ENCODE assay signal across 12 mouse cellular contexts in genomic region chr6:38846330-38847195, GRCm38 (mm10). TPM values are rescaled to one million over a fixed set of nuclear protein-coding genes. Genes with fewer than 3 reads are reported as not detected.
A peak's percentile ranks its signal among the peaks of the same experiment; 100 is the strongest.
DNase-seq lines count a peak whose midpoint lies in the region; ATAC-seq and TF ChIP-seq lines count a peak whose summit lies in the region.
"Had no signal": no experiment of that assay in that cellular context is flagged by ENCODE, and none has a peak within 500 bp of the region (broad histone marks: within the 10 kb centered on the region; RNA-seq: fewer than 3 reads in every experiment).

No protein-coding gene starts in this region.

- CTCF ChIA-PET in Patski (lab: Charles Lee) = interaction anchor here (1.0 to 1.5 kb wide), 3 partner anchors 9 to 15 kb away, joined by 3 to 6 read pairs (median 3); no protein-coding TSS in a partner anchor

- POLR2A ChIA-PET in Patski (lab: Charles Lee) = interaction anchor here (0.5 to 1.3 kb wide), 2 partner anchors 12 to 211 kb away, joined by 3 read pairs; no protein-coding TSS in a partner anchor

- TF ChIP-seq CTCF in forebrain, postnatal 0 days (IDR thresholded peaks at IDR 0.05; ENCODE audit: low read depth) = no peak
- no peak for TF ChIP-seq CTCF in Patski (IDR thresholded peaks at IDR 0.05)

- H3K36me3 ChIP-seq in forebrain, embryonic 12.5 days (replicated peaks) = no peaks in the 10 kb centered on the region
- H3K36me3 ChIP-seq in forebrain, postnatal 0 days (ENCODE audit: insufficient read depth) = no peaks in the 10 kb centered on the region
- H3K36me3 ChIP-seq in kidney, embryonic 16.5 days (ENCODE audit: insufficient read depth, low read length) = no peaks in the 10 kb centered on the region
- H3K36me3 ChIP-seq in liver, embryonic 15.5 days (replicated peaks) = peaks cover 20% of the 10 kb centered on the region

- no peaks in the 10 kb centered on the region for H3K9me3 ChIP-seq in forebrain, embryonic 12.5 days
- H3K9me3 ChIP-seq in forebrain, postnatal 0 days (ENCODE audit: low read length) = no peaks in the 10 kb centered on the region
- no peaks in the 10 kb centered on the region for H3K9me3 ChIP-seq in kidney, embryonic 16.5 days (ENCODE audit: low read length)
- no peaks in the 10 kb centered on the region for H3K9me3 ChIP-seq in liver, embryonic 15.5 days (replicated peaks)

- no peak for ATAC-seq in forebrain, embryonic 12.5 days (ENCODE audit: low FRiP score)
- ATAC-seq in forebrain, postnatal 0 days = no peak
- ATAC-seq in kidney, embryonic 16.5 days (ENCODE audit: low FRiP score, low TSS enrichment) = no peak
- ATAC-seq in Patski = peak; percentile 10
- ATAC-seq in liver, embryonic 15.5 days (ENCODE audit: insufficient read depth) = peak; percentile 45

- H3K4me3 ChIP-seq in forebrain, embryonic 12.5 days (replicated peaks) = no peak overlapping the region
- no peak overlapping the region for H3K4me3 ChIP-seq in forebrain, postnatal 0 days (ENCODE audit: low read depth, low read length)
- H3K4me3 ChIP-seq in kidney, embryonic 16.5 days (ENCODE audit: low read length) = no peak overlapping the region
- H3K4me3 ChIP-seq in liver, embryonic 15.5 days (replicated peaks) = no peak overlapping the region
- H3K4me3 ChIP-seq: erythroblast, embryonic 14.5 days had no signal

- no peak for DNase-seq in forebrain, postnatal 0 days
- no peak for DNase-seq in kidney, postnatal 4 days
- no peak for DNase-seq in Patski (ENCODE audit: low read depth, low spot score)
- DNase-seq in gastrocnemius, postnatal 10 days = no peak
- no peak for DNase-seq in urinary bladder, postnatal 14 days (ENCODE audit: low spot score)
- DNase-seq: B cell, adult 2 months; layer of hippocampus, adult 9-11 months; lung, postnatal 10 days had no signal

- H3K4me1 ChIP-seq in forebrain, embryonic 12.5 days = peaks cover 55% of the 10 kb centered on the region
- peaks cover 19% of the 10 kb centered on the region for H3K4me1 ChIP-seq in forebrain, postnatal 0 days (ENCODE audit: insufficient read depth)
- peaks cover 32% of the 10 kb centered on the region for H3K4me1 ChIP-seq in kidney, embryonic 16.5 days (ENCODE audit: insufficient read depth, low read length)
- H3K4me1 ChIP-seq in liver, embryonic 15.5 days (replicated peaks) = peaks cover 85% of the 10 kb centered on the region

- peak overlapping the region; percentile 31; the same call in 1 of the 2 replicates for H3K27ac ChIP-seq in forebrain, embryonic 12.5 days
- H3K27ac ChIP-seq in forebrain, postnatal 0 days (ENCODE audit: low read depth, low read length) = no peak overlapping the region
- peak overlapping the region; percentile 5; the same call in 1 of the 2 replicates for H3K27ac ChIP-seq in kidney, embryonic 16.5 days (ENCODE audit: low read length)
- peak overlapping the region; percentile 29; the same call in 1 of the 2 replicates for H3K27ac ChIP-seq in liver, embryonic 15.5 days (replicated peaks)

- in situ Hi-C loops in Patski (cut with MboI; ENCODE audit: low pct_unique_long_range_greater_than_20kb) = no loop called here

- H3K9ac ChIP-seq in forebrain, embryonic 12.5 days = no peak overlapping the region
- no peak overlapping the region for H3K9ac ChIP-seq in forebrain, postnatal 0 days
- H3K9ac ChIP-seq in kidney, embryonic 16.5 days (replicated peaks; ENCODE audit: low read length) = no peak overlapping the region
- no peak overlapping the region for H3K9ac ChIP-seq in liver, embryonic 15.5 days

- no peaks in the 10 kb centered on the region for H3K27me3 ChIP-seq in forebrain, embryonic 12.5 days
- H3K27me3 ChIP-seq in forebrain, postnatal 0 days (ENCODE audit: insufficient read depth, low read length) = no peaks in the 10 kb centered on the region
- H3K27me3 ChIP-seq in kidney, embryonic 16.5 days (ENCODE audit: insufficient read depth, low read length) = no peaks in the 10 kb centered on the region
- H3K27me3 ChIP-seq in Patski = no peaks in the 10 kb centered on the region
- no peaks in the 10 kb centered on the region for H3K27me3 ChIP-seq in liver, embryonic 15.5 days

- no peak overlapping the region for H3K4me2 ChIP-seq in forebrain, embryonic 12.5 days
- no peak overlapping the region for H3K4me2 ChIP-seq in forebrain, postnatal 0 days (ENCODE audit: low read depth)
- no peak overlapping the region for H3K4me2 ChIP-seq in kidney, embryonic 16.5 days (replicated peaks; ENCODE audit: low read depth, low read length)
- H3K4me2 ChIP-seq in liver, embryonic 15.5 days = peak overlapping the region; percentile 14; the same call in 1 of the 2 replicates

- WGBS in forebrain, embryonic 12.5 days = 60% methylated on average over 6 of the region's 6 CpGs
- WGBS in forebrain, postnatal 0 days = 28% methylated on average over 6 of the region's 6 CpGs
- 83% methylated on average over 6 of the region's 6 CpGs for whole genome bisulfite sequencing in kidney, embryonic 16.5 days
- 57% methylated on average over 6 of the region's 6 CpGs for WGBS in liver, embryonic 15.5 days (ENCODE audit: insufficient replicate concordance)

RNA-seq across cellular contexts. Expression of gene Tbxas1, which starts 28.6 kb away (rescaled TPM):
- polyA plus RNA-seq in forebrain, embryonic 12.5 days (2016; fragmentation: Nextera tagmentation; extraction: Ambion mirVana) = 1.5 and 1.8 TPM in 2 replicates
- 1.5 and 1.8 TPM in 2 replicates for total RNA-seq in forebrain, postnatal 0 days (2014; rRNA removed)
- 1.9 and 2.0 TPM in 2 replicates for polyA plus RNA-seq in forebrain, postnatal 0 days (2015; fragmentation: Nextera tagmentation; extraction: Ambion mirVana)
- 8.4 and 9.2 TPM in 2 replicates for polyA plus RNA-seq in kidney, embryonic 16.5 days (2015; fragmentation: Nextera tagmentation; extraction: Ambion mirVana)
- 0.37 TPM for polyA plus RNA-seq in Patski (2021)
- 9.0 and 10.4 TPM in 2 replicates for polyA plus RNA-seq in liver, embryonic 15.5 days (2015; fragmentation: Nextera tagmentation; extraction: Ambion mirVana)
- total RNA-seq in gastrocnemius, postnatal 10 days (2021) = 1 to 10 TPM in 1 of 2 experiments, under 1 TPM in 1; 0.92 to 1.9 TPM

RNA-seq across cellular contexts. Expression of gene Hipk2, which starts 29.4 kb away (rescaled TPM):
- 36.6 and 37.2 TPM in 2 replicates for polyA plus RNA-seq in forebrain, embryonic 12.5 days (2016; fragmentation: Nextera tagmentation; extraction: Ambion mirVana)
- total RNA-seq in forebrain, postnatal 0 days (2014; rRNA removed) = 22.8 and 28.6 TPM in 2 replicates
- 7.2 and 17.8 TPM in 2 replicates for polyA plus RNA-seq in forebrain, postnatal 0 days (2015; fragmentation: Nextera tagmentation; extraction: Ambion mirVana)
- polyA plus RNA-seq in kidney, embryonic 16.5 days (2015; fragmentation: Nextera tagmentation; extraction: Ambion mirVana) = 28.0 and 32.8 TPM in 2 replicates
- 28.2 TPM for polyA plus RNA-seq in Patski (2021)
- polyA plus RNA-seq in liver, embryonic 15.5 days (2015; fragmentation: Nextera tagmentation; extraction: Ambion mirVana) = 18.0 and 23.4 TPM in 2 replicates
- total RNA-seq in gastrocnemius, postnatal 10 days (2021) = 10 to 100 TPM; 45.1 to 46.0 TPM

Comparison
In these comparisons a context has a peak if more than half of its experiments do, and no peak if none do; other contexts are left out.
1. ATAC-seq: peak in Patski (single experiment) and liver, embryonic 15.5 days (single experiment); none in forebrain, embryonic 12.5 days (single experiment), forebrain, postnatal 0 days (single experiment) and kidney, embryonic 16.5 days (single experiment).